Mouse (Mus musculus) midbrain, embryonic 16.5 days (tissue): ENCODE data around the gene Sun3. TPM values are rescaled to one million over a fixed set of nuclear protein-coding genes. Genes with fewer than 3 reads are reported as not detected.

Experiments used
- ATAC-seq: fragments of 200-750 bp; cut with Nextera tagmentation; 2 replicates; pipeline ENCODE4 v1.8.0; 2017; ENCODE audit warnings: moderate TSS enrichment
- H3K27ac ChIP-seq: fragments of 300-500 bp; sonication (generic); 2 replicates; pipeline ENCODE4 v1.5.1; 2014; ENCODE audit warnings: mild to moderate bottlenecking, low read length, mixed read lengths
- H3K27me3 ChIP-seq: fragments of 300-500 bp; sonication (generic); 2 replicates; pipeline ENCODE4 v1.6.1; 2014; ENCODE audit warnings: low read depth, low read length, mixed read lengths; ENCODE audit not compliant: control insufficient read depth, insufficient read depth
- H3K36me3 ChIP-seq: fragments of 300-500 bp; sonication (generic); 2 replicates; pipeline ENCODE4 v1.6.1; 2014; ENCODE audit warnings: mild to moderate bottlenecking, low read length, moderate library complexity, mixed read lengths; ENCODE audit not compliant: control insufficient read depth, insufficient read depth
- H3K4me1 ChIP-seq: fragments of 300-500 bp; sonication (generic); 2 replicates; pipeline ENCODE4 v1.6.1; 2014; ENCODE audit warnings: mild to moderate bottlenecking, low read length, mixed read lengths; ENCODE audit not compliant: control insufficient read depth, insufficient read depth
- H3K4me2 ChIP-seq: fragments of 300-500 bp; sonication (generic); 2 replicates; pipeline ENCODE4 v1.6.1; 2014; ENCODE audit warnings: mild to moderate bottlenecking, low read length, mixed read lengths
- H3K4me3 ChIP-seq: fragments of 300-500 bp; sonication (generic); 2 replicates; pipeline ENCODE4 v1.5.1; 2014; ENCODE audit warnings: low read depth, mild to moderate bottlenecking, low read length, moderate library complexity, mixed read lengths
- H3K9ac ChIP-seq: fragments of 300-500 bp; sonication (generic); 2 replicates; pipeline ENCODE4 v1.6.1; 2014; ENCODE audit warnings: low read depth, low read length, mixed read lengths
- H3K9me3 ChIP-seq: fragments of 300-500 bp; sonication (generic); replicated peaks from 2 replicates; pipeline ENCODE4 v1.6.1; 2014; ENCODE audit warnings: mild to moderate bottlenecking, low read length, mixed read lengths; ENCODE audit not compliant: control insufficient read depth, poor library complexity, severe bottlenecking
- WGBS: fragments of 180-500 bp; shearing (Covaris S2); extraction: QIAGEN DNeasy Blood & Tissue Kit; methylation state at CpG from one replicate; pipeline ENCODE4 v1.1.7; 2014; 5-methylcytosine and 5-hydroxymethylcytosine counted together
- polyA plus RNA-seq: library from polyadenylated mRNA; unstranded; fragments of >200 nt; fragmentation: Nextera tagmentation; extraction: Ambion mirVana; gene quantifications from 2 replicates; pipeline ENCODE4 v1.2.1, GENCODE M21; 2015

Gene Sun3
- polyA plus RNA-seq, 1 experiment from 2014 or later = 0.15 TPM

GRCm38 (mm10) chr11:8970509-8970908 is 78.3 kb downstream of the Sun3 start:
- Histone ChIP-seq H3K27ac (no peak overlapping the region), H3K9ac (no peak overlapping the region), H3K9me3 (no peaks in the 10 kb centered on the region), H3K4me3 (no peak overlapping the region), H3K4me2 (no peak overlapping the region), H3K36me3 (no peaks in the 10 kb centered on the region), H3K27me3 (no peaks in the 10 kb centered on the region), H3K4me1 (no peaks in the 10 kb centered on the region)
- no peak for ATAC-seq
- WGBS = 70% methylated on average over 9 of the region's 9 CpGs

GRCm38 (mm10) chr11:8968094-8968493 is 80.7 kb downstream of the Sun3 start:
- no peaks in the 10 kb centered on the region for H3K27me3 ChIP-seq
- H3K9ac ChIP-seq = no peak overlapping the region
- ATAC-seq = no peak
- no peak overlapping the region for H3K4me3 ChIP-seq
- WGBS = 96% methylated on average over 7 of the region's 7 CpGs
- no peak overlapping the region for H3K4me2 ChIP-seq
- H3K4me1 ChIP-seq = no peaks in the 10 kb centered on the region
- H3K27ac ChIP-seq = no peak overlapping the region
- no peaks in the 10 kb centered on the region for H3K36me3 ChIP-seq
- no peaks in the 10 kb centered on the region for H3K9me3 ChIP-seq

Other genes with a start within 250 kb of the Sun3 start
- gene Pkd1l1, start 75.7 kb downstream of the Sun3 start, polyA plus RNA-seq = 0.20 and 0.22 TPM in 2 replicates
- 10.3 and 11.1 TPM in 2 replicates for gene Hus1, start 37.8 kb downstream of the Sun3 start, polyA plus RNA-seq
- gene Gm11992, start 397 bp downstream of the Sun3 start, polyA plus RNA-seq = 1.9 and 2.7 TPM in 2 replicates
- 1.8 and 2.4 TPM in 2 replicates for gene Upp1, start 69.1 kb upstream of the Sun3 start, polyA plus RNA-seq
- gene Abca13, start 143.0 kb upstream of the Sun3 start, polyA plus RNA-seq = 0.01 and 0.04 TPM in 2 replicates